Mouse (Mus musculus) neural tube, embryonic 10.5 days (tissue): ENCODE measurements around the gene Bst2.

ENCODE experiments used
- DNase-seq: peaks from one replicate; pipeline ENCODE4 v3.0.0-alpha.2; 2017; ENCODE audit warnings: low spot score; ENCODE audit errors: extremely low spot score

The Bst2 gene

DNA sequence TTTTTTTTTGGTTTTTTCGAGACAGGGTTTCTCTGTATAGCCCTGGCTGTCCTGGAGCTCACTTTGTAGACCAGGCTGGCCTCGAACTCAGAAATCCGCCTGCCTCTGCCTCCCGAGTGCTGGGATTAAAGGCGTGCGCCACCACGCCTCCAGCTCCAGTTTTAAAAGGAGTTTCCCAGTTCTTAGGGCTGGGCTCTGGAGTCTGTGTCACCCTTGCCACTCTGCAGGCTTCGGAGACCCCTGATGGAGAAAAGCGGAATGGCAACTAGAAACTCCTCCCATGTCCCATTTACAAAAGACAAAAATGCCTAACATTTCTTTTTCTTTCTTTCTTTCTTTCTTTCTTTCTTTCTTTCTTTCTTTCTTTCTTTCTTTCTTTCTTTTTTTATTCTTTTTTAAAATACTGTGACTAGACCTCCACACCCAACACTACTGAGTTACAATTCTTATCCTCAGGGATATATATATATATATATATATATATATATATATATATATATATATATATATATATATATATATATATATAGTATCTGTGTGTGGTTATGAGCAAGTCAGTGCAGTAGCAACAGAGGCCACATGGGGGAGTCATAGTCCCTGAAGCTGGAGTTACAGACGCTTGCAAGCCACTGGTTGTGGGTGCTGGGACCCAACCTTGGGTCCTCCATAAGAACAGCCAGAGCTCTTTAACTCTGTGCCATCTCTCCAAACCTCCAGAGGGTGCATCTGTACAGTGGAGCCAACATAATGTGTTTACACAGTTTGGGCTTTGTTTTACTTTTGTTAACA lies 18.0 kb downstream of the Bst2 start:
- peak; percentile 54 for DNase-seq

DNA sequence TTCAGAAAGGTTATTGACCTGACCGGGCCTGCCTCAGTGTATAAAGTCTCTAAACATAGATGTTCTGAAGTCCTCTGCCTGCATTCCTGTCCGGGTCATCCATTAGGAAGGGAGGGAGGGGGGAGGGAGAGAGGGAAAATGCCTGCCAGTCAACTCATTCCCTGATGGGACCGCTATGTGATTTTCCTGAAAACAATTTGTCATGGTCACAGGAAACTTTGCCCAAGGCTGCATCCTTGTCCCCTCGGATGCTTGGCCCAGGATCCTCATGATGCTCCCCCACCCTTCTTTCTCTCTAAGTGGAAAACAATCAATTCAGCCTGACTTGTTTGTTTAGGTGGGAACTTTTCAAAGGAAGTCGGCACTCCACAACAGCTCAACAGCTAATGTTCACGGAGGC lies 20.5 kb downstream of the Bst2 start:
- DNase-seq: no peak

DNA sequence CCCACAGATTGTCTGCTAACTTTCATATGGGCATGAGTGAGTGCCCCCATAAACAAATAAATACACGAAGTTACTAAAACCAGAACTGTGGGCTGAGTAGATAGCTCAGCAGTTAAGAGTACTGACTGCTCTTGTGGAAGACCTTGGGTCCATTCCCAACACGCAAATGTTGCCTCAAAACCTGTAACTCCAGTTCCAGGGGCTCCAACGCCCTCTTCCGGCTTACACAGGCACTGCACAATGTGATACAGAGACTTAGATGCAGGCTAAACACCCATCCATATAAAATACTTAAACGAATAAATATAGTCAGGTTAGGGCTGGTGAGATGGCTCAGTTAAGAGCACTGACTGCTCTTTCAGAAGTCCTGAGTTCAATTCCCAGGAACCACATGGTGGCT lies 22.2 kb downstream of the Bst2 start:
- DNase-seq: no peak

DNA sequence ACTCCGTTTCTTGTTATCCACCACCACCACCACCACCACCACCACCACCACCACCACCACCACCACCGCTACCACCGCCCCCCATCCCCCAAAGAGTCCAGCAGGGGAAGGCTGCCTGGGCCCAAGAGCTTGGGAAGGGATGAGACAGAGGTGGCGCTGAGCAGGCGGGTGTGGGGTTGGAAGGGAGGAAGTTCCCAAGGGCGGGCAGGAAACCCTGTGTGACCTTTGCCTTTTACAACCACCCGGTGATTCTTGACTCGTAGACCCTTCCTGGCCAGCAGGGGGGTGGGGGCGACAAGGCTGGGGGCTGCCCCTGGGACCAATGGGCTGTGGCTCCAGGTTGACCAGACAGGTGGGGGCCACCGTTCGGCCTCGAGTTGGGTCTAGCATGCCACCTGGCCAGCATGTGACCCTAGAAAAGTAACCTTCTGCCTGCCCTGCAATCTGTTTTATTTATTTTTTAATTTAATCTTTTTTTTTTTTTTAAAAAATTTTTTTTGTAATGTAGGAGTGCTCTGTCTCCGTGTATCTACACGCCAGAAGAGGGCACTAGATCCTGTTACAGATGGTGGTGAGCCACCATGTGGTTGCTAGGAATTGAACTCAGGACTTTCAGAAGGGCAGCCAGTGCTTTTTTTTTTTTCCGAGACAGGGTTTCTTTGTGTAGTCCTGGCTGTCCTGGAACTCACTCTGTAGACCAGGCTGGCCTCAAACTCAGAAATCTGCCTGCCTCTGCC lies 24.1 kb downstream of the Bst2 start:
- DNase-seq: no peak

DNA sequence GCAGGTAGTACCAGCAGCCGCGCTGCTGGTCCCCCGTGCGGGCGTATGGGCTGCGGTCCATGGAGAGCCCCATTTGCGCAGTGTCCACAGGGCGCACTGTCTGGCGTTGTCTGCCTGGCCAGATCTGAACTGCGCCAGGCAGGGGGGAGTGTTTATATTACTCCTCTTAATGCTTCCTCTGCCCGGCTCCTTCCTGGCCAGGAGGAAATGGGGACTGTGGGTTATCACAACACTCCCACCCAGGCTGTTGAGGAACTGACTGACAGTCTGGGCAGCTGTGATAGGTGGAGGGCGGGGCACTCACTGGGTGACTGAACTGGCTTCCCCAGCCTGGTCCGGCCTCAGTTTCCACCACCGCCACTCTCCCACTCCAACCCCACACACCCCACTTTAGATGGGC lies 25.6 kb downstream of the Bst2 start, which contains the start of gene Plvap:
Gene Plvap, minus strand, starts transcription at position 109 of the 400 bp plus-strand sequence.
- no peak for DNase-seq

DNA sequence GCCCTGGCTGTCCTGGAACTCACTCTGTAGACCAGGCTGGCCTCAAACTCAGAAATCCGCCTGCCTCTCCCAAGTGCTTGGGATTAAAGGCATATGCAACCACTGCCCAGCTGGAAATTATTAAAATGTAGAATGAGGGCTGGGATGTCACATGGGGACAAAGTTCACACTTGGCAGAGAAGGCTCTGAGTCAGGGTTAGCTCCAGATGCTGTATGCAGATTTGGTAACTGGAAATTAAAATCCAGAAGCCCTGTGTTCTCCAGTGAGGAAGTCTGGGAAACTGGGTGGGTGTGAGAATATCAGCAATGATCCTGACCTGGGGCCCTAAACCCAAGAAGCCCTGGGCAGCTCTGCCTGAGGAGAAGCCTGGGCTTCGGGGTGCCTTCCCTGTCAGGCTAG lies 27.9 kb downstream of the Bst2 start:
- no peak for DNase-seq

DNA sequence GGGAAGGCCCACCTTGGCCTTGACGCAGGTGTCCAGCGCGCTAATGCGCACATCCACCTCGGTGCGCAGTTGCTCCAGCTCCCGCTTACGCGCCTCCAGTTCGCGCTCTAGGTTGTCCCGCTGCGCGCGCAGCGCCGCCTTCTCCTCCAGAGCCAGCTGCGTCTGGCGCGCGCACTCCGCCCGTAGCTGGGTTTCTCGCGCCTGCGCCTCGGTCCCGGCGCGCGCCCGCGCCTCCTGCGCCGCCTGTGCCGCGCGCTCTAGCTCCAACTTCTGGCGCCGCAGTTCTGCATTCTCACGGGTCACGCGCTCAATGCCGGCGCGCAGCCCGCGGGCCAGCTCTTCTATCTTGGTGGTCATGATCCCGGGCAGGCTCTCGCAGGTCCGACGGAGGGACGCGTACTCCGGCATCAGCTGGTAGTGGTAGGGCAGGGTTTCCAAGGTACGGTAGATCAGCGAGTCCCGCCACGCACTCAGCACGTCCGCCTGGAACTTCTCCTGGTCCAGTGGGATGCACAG lies 29.6 kb downstream of the Bst2 start:
- DNase-seq: peak; percentile 75

DNA sequence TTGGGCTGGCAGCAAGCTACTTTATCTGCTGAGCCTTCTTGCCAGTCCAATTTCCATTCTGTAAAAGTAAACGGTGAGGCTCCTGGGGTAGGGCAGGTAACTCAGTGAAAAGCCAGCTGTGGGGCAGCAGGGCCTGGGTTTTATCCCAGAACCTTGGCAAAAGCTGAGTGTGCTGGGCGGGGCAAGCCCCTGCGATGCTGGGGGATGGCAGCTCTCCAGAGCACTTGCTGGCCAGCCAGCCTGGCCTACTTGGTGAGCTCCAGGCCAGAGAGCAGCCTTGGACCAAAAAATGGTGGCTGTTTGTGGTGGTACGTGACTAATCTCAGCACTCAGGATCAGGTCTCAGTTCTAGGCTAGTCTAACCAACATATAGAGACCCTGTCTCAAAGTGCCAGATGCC lies 31.3 kb downstream of the Bst2 start:
- no peak for DNase-seq

DNA sequence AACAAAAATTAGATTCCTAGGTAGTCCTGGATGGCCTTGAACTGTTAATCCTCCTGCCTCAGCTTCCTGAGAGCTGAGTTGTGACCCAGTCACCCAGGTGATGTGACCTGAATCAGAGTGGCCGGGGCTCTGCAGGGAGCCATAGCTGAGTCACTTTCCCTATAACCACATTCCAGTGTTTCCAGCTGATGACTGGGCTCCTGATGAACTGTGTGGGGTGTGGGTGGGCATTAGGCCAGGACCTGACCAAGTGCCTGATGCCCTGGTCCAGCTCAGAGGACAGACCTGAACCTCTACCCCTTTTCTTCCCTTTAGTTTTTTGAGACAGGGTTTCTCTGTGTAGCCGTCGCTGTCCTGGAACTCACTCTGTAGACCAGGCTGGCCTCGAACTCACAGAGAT lies 31.9 kb downstream of the Bst2 start:
- no peak for DNase-seq

DNA sequence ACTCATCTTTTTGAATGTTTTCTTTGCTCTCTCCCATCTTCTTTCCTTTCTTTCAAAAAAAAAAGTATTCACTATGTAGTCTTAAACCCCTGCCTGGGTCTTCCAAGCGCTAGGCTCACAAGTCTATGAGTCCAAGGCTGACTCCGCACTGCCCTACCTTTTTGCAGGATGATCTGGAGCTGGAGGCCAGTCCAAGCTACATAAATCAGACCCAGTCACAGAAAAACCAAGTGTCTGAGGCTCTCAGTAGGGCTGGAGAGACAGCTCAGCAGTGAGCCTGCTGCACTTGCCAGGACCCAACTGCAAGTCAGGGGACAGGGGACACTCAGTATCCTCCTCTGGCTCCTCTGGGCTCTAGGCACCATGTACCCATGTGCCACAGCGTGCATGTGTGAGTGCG lies 32.9 kb downstream of the Bst2 start:
- DNase-seq: no peak

DNA sequence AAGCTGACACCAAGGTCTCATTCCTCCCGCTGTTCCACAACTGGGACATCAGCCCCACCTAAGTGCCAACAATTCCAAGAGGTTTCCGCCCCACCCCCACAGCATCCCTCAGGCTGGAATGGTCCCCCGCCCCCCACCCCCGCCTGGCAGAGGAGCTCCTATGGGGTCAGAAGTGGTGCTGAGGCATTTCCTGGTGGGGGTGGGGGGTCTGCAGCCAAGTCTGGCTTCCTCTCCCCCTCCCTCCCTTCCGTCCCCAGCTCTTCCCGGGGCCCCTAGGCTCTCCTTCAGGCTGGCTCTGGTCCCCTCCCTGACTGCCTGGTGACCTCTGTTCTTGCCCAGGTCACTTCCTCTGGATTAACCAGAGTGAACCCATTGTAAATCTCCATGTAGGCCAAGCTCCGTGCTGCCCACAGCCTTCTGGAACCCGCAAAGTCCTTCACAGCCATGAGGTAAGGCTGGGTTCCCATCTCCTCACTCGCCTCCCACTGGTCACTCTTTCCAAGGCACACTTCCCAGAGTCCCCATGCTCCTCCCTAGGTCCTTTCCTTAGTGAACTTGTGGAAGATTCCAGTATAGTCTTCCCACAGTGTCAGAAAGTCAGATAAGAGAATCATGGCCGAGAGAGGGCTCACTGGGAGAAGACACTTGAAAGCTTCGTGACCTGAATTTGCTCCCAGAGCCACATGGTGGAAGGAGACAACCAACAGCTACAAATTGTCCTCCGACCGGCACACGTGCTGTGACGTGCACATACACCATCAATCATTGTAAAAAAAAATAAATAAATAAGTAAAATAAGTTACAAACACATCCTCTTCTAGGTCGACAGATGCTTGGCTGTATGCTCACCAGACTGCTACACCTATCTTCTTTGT lies 38.2 kb downstream of the Bst2 start:
- peak; percentile 47 for DNase-seq

DNA sequence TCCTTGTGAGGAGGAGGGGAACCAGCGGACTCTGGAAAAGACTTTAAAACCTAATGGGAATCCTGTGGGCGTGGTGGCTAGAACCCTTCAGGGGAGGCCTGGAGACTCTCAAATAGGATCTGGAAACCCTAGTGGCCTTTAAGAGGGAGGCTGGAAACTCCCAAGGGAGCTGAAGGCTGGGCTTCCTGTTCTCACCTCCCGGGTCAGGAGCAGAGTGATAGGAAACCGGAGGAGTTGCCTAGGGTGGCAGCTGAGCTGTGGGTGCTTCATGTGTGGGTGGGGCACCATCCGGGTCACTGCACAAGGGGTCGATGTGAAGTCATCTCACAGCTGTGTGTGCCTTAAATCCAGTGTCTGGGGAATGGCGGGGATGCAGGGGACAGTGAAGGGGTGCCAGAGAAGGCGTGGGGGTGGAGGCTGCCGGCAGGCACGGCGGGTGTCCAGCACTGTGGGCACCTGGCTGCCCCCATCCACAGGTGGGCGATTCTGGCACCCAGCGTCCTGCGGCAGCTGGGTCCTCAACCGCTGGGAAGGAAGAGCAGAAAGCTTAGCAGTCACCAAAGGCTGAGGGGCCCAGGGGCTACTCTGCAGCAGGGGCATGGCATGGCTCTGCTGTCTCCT lies 39.3 kb downstream of the Bst2 start:
- DNase-seq: no peak

DNA sequence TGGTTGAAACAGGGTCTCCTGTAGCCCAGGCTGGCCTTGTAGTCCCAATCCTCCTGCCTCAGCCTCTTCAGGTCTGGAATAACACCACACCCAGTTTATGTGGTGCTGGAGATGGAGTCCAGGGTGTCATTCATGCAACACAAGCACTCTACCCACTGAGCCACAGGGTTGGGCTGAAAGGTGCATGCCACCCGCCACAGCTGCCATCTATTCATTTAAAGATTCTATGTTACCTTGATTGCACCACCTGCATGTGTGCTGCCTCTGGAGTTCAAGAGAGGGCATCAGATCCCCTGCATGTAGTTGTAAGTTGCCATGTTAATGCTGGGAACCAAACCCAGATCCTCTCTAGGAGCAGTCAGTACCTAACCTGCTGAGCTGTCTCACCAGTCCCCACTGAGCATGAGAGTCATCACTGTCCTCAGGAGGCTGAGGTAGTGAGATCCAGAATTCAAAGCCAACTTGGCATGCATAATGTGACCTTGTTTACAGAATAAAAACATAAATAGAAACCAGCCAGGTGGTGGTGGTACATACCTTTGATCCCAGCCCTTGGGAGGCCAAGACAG lies 40.1 kb downstream of the Bst2 start:
- no peak for DNase-seq

DNA sequence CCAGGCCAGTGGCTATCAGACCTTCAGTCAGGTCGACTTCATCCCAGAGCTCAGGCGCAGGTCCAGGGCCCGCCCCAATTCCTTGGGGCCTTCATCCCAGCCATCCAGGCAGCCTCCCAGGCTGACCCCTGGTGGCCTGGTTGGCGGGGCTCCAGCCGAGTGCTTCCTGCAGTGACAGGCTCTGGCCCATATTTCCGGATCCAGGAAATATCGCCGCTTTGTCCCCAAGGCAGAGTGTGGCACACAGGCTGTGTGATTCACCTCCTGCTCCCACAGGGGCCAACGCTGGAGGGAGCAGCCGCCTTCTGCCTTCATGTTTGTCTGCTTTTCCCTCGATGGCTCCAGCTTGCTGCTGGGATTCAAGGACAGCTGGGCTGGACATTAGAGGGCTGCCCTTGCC lies 40.8 kb downstream of the Bst2 start:
- DNase-seq: no peak

DNA sequence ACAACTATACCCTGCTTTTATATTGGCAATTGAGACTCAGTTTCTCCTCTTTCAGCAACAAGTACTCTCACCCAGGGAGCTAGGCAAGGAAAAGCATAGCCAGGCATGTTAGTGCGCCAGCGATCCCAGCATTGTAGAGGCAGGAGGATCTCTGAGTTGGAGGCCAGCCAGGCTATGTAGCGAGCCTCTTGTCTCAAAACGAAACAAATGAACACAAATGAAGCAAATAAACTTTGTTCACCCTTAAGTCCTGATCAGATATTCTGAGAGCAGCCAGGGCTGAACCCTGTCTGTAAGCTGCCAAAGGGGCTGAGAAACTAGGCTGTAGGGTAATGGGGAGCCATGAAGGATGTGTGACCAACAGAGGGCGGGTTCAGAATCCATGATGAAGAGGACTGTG lies 41.4 kb downstream of the Bst2 start:
- DNase-seq: no peak

DNA sequence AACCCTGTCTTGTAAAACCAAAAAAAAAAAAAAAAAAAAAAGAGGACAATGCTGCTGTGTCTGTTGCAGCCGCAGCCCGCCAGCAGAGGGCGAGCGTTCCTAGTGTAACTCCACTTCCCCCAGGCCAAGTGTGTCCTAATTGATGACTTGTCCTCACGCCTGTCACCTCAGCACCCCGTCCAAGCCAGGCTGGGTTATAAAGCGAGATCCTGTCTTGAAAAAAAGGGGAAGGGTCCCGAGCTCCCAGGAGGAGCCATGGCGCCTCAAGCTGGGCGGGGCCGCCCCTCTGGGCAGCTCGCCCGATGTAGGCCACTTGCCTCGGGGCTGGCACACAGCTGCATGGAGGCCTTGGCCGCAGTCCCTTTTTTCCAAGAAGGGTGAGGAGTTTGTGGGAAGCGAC lies 42.2 kb downstream of the Bst2 start:
- DNase-seq: peak; percentile 83

DNA sequence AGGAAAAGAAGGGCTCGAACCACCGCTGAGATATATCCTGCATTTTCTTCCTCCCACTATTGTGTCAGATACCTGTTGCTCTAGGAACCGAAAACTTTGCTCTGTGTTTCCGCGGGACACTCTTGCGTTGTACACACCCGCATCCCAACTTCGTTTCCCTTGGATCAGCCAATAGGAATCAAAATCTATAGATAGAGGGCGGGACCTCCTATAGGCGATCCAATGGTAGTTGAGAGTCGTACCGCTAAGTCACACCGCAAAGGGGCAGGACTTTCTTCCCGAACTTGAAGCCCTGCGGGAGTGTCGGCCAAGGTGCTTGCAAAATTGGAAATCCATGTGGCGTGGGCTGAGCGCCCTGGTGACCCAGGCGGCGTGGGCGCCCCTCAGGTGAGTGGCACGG lies 48.8 kb downstream of the Bst2 start:
- peak; percentile 89 for DNase-seq

DNA sequence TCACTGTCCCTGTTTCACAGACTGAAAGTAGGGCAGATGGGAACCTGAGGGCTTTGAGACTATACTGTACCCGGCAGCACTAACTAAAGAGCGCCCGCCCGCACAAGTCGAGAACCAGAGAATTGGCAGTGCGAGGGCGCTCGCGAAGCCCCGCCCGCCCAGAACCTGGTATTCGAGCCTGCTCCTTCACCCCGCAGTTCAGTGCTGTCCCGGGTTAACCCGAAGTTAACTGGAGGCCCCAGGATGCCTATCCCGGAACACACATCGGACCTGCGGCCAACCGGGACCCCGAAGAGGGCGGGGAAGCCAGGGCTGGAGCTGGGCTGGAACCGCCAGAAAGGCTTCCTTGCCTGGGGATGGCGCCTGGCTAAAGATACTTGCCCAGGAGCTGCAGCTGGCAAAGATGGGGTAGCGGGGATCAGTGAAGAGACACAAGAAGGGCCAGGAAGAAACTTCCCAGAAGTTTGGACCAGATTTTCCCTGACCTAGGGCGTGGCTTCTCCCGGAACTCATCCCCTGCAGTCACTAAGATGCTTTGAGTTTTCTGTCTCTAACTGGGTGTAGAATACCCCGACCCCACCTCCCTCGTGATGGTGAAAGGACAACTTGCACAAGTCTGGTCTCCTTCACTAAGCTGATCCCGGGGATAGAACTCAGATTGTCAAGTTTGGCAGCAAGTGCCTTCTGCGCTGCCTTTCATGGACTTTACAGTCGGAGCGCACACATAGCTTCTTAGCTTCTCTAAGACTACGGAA lies 49.4 kb downstream of the Bst2 start, which contains the start of gene Gtpbp3:
Gene Gtpbp3, plus strand, starts transcription at position 413 of the 755 bp plus-strand sequence.
- peak; percentile 76 for DNase-seq

DNA sequence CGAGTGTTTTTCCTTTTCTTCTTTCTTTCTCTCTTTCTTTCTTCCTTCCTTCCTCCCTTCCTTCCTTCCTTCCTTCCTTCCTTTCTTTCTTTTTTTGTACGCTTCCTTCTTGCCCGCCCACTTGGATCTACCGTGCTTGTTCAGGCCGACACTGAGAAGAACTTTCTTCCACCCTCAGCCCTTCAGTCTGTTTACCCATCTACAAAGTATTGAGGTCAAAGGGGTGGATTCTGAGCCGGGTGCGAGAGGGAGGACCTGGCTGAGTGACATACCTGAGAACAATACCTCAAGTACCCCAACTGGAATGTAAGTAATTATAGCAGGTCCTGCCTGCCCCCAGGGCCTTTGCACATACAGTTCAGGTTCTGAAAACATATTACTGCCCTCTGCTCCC lies 51.1 kb downstream of the Bst2 start:
- no peak for DNase-seq
